Mouse (Mus musculus) small intestine, adult 2 months (tissue): ENCODE data around the gene Gm20662.

Experiments used
- CTCF ChIP-seq: fragments of 200-500 bp; IDR thresholded peaks from 2 replicates; pipeline ENCODE4 v1.5.1; 2012; ENCODE audit warnings: low read depth, mild to moderate bottlenecking, control low read depth, inconsistent platforms, low read length, moderate library complexity, mixed read lengths; ENCODE audit not compliant: insufficient replicate concordance, insufficient read length; ENCODE audit errors: extremely low read depth
- POLR2A ChIP-seq: fragments of 200-500 bp; IDR thresholded peaks from 2 replicates; pipeline ENCODE4 v1.6.1; 2012; ENCODE audit warnings: low read depth, mild to moderate bottlenecking, control low read depth, inconsistent platforms, low read length, moderate library complexity

DNA sequence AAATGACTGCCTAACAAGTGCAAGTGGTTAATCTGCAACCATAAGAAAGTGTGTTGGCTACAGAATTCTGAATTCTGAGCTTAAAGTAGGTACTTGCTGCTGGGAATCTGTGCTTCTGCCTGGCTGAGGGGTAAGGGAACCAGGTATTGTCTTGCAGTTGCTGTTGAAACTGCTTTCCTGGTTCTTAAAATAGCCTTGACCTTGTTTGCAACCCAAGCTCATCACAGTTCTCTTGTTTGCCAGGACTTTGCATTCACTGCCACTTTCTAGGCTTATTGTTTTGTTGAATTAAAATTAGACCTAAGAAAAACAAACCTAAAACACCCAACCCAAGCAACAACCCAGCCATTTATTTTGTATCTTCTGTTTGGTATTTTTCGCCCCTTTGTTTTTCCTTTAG lies 24.6 kb downstream of the Gm20662 start:
- TF ChIP-seq POLR2A (no peak), CTCF (no peak)
